Mouse (Mus musculus) lung, adult 2 months (tissue): Measurements from ENCODE around the gene Mrpl32. TPM values are rescaled to one million over a fixed set of nuclear protein-coding genes. Genes with fewer than 3 reads are reported as not detected.
A peak's percentile ranks its signal among the peaks of the same experiment; 100 is the strongest.

Source experiments
- DNase-seq: peaks from one replicate; pipeline ENCODE4 v3.0.0; 2022
- H3K4me1 ChIP-seq: fragments of 200-500 bp; 2 replicates; pipeline ENCODE4 v1.6.1; 2011; ENCODE audit warnings: low read length; ENCODE audit not compliant: control insufficient read depth, insufficient read depth
- H3K4me3 ChIP-seq: fragments of 200-500 bp; replicated peaks from 2 replicates; pipeline ENCODE3; 2011; ENCODE audit warnings: low read depth, mild to moderate bottlenecking, control low read depth, low read length; ENCODE audit errors: extremely low read depth
- CTCF ChIP-seq: fragments of 200-500 bp; IDR thresholded peaks from 2 replicates; pipeline ENCODE4 v1.5.1; 2011; ENCODE audit warnings: mild to moderate bottlenecking, low read length, control low read depth; ENCODE audit not compliant: insufficient read depth
- POLR2A ChIP-seq: fragments of 200-500 bp; IDR thresholded peaks from 2 replicates; pipeline ENCODE4 v1.6.1; 2011; ENCODE audit warnings: low read depth, mild to moderate bottlenecking, control low read depth, low read length, borderline replicate concordance; ENCODE audit errors: extremely low read depth
- WGBS: fragments of 180-500 bp; shearing (Covaris S2); methylation state at CpG from one replicate; pipeline ENCODE4 v1.1.7; 2018; 5-methylcytosine and 5-hydroxymethylcytosine counted together
- polyA plus RNA-seq: library from polyadenylated mRNA; depleted of rRNA; stranded (reverse); fragments of >200 nt; gene quantifications from 2 replicates; pipeline ENCODE4 v1.2.3, GENCODE M21; 2012; rRNA removed

Mrpl32 gene
- 4.3 and 4.6 TPM in 2 replicates for polyA plus RNA-seq

- TF ChIP-seq CTCF (no peak), POLR2A (peak; percentile 82)
- peak; percentile 97 for DNase-seq
- Histone ChIP-seq H3K4me3 (peak within 1 kb of the TSS; percentile 100), H3K4me1 (no peaks in the 10 kb centered on the region; the same call in 1 of the 2 replicates)
- 0% methylated on average over 42 of the region's 42 CpGs for WGBS
Measured at GRCm38 (mm10) chr13:14612926-14613529, at the start of gene Mrpl32, which contains the start of gene Psma2. Gene Mrpl32 (minus strand): TSS chr13:14613165. Gene Psma2 (plus strand): TSS chr13:14613240.

- Histone ChIP-seq H3K4me3 (no peak overlapping the region), H3K4me1 (no peaks in the 10 kb centered on the region)
- WGBS = 8% methylated on average over 1 of the region's 1 CpGs
- no peak for DNase-seq
- TF ChIP-seq CTCF (no peak), POLR2A (no peak)
Measured at GRCm38 (mm10) chr13:14649301-14649700, 36.3 kb upstream of the Mrpl32 start.

- 31% methylated on average over 1 of the region's 1 CpGs for WGBS
- Histone ChIP-seq H3K4me3 (no peak overlapping the region), H3K4me1 (no peaks in the 10 kb centered on the region)
- no peak for TF ChIP-seq POLR2A
- no peak for TF ChIP-seq CTCF
- DNase-seq = no peak
Measured at GRCm38 (mm10) chr13:14639998-14640397, 27.0 kb upstream of the Mrpl32 start.

- WGBS = under 1% methylated on average over 29 of the region's 29 CpGs
Measured at GRCm38 (mm10) chr13:14629726-14630641, 17.0 kb upstream of the Mrpl32 start, which contains the start of gene AW209491. Gene AW209491 (plus strand): TSS chr13:14630154.

GRCm38 (mm10) chr13:14618724-14619123, 5.8 kb upstream of the Mrpl32 start:
- 18% methylated on average over 2 of the region's 2 CpGs for WGBS
- peak; percentile 64 for DNase-seq

More at GRCm38 (mm10) chr13:14629726-14630641, 17.0 kb upstream of the Mrpl32 start, which contains the start of gene AW209491:
- H3K4me3 ChIP-seq = peak within 1 kb of the TSS; percentile 89
- DNase-seq = peak; percentile 95
- peaks cover 4% of the 10 kb centered on the region for H3K4me1 ChIP-seq
- no peak for TF ChIP-seq CTCF
- peak; percentile 87; the same call in 1 of the 2 replicates for TF ChIP-seq POLR2A

GRCm38 (mm10) chr13:14613553-14613952, 588 bp upstream of the Mrpl32 start:
- WGBS = 0% methylated on average over 9 of the region's 9 CpGs
- DNase-seq = no peak
- TF ChIP-seq POLR2A (no peak), CTCF (no peak)
- H3K4me1 ChIP-seq = no peaks in the 10 kb centered on the region; the same call in 1 of the 2 replicates
- H3K4me3 ChIP-seq = peak overlapping the region; percentile 100

More at GRCm38 (mm10) chr13:14618724-14619123, 5.8 kb upstream of the Mrpl32 start:
- H3K4me1 ChIP-seq = no peaks in the 10 kb centered on the region; the same call in 1 of the 2 replicates
- TF ChIP-seq POLR2A (no peak), CTCF (peak; percentile 63)
- no peak overlapping the region for H3K4me3 ChIP-seq

- WGBS = 5% methylated on average over 10 of the region's 10 CpGs
- H3K4me1 ChIP-seq = no peaks in the 10 kb centered on the region; the same call in 1 of the 2 replicates
- TF ChIP-seq POLR2A (no peak), CTCF (no peak)
- no peak for DNase-seq
- peak overlapping the region; percentile 99 for H3K4me3 ChIP-seq
Measured at GRCm38 (mm10) chr13:14612463-14612862, 502 bp downstream of the Mrpl32 start.

- H3K4me1 ChIP-seq = no peaks in the 10 kb centered on the region
- H3K4me3 ChIP-seq = no peak overlapping the region
- DNase-seq = no peak
- TF ChIP-seq CTCF = no peak
- no peak for TF ChIP-seq POLR2A
Measured at GRCm38 (mm10) chr13:14607616-14608015, 5.3 kb downstream of the Mrpl32 start.

- no peak for DNase-seq
- 93% methylated on average over 2 of the region's 2 CpGs for WGBS
- Histone ChIP-seq H3K4me1 (no peaks in the 10 kb centered on the region), H3K4me3 (no peak overlapping the region)
- TF ChIP-seq CTCF (no peak), POLR2A (no peak)
Measured at GRCm38 (mm10) chr13:14602744-14603143, 10.2 kb downstream of the Mrpl32 start.

GRCm38 (mm10) chr13:14580392-14580791, 32.6 kb downstream of the Mrpl32 start:
- DNase-seq = no peak
- TF ChIP-seq CTCF (no peak), POLR2A (no peak)
- no peaks in the 10 kb centered on the region for H3K4me1 ChIP-seq
- H3K4me3 ChIP-seq = no peak overlapping the region
- 65% methylated on average over 3 of the region's 3 CpGs for WGBS
